Mouse (Mus musculus) liver, embryonic 14.5 days (tissue): ENCODE measurements around the gene Tmem209.

Experiments used
- CTCF ChIP-seq: IDR thresholded peaks from 2 replicates; pipeline ENCODE4 v1.5.1; 2016; ENCODE audit warnings: antibody characterized with exemption, low read depth, control low read depth
- EP300 ChIP-seq: IDR thresholded peaks from 2 replicates; pipeline ENCODE4 v1.6.1; 2016; ENCODE audit warnings: antibody characterized with exemption, low read depth

DNA sequence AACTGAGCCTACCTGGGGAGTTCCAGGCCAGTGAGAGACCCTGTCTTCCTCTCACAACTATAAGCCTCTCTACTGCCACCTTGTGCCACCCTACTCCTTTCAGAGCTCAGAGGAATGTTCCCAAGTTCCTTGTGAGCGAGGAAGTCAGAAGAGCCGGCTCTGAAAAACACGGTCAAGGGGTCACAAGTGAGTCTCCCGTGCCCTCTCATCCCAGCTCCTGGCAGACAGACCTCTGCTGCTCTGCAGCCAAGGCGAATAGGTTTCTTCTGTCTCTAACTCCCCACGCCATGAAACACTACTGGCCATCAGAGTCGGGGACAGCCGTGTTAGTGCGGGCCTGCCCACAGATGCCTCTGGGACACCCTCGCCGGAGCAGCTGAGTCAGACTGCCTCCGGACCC is 40.9 kb downstream of the Tmem209 start:
- TF ChIP-seq CTCF (peak; percentile 48), EP300 (no peak)
